Mouse (Mus musculus): ENCODE measurements around the gene Tcaf1.

Tcaf1 gene

GRCm38 (mm10) chr6:42709291-42710211 lies at the start of gene Tcaf1:
Gene Tcaf1, minus strand, starts transcription at chr6:42710088.
- peak; percentile 65 for DNase-seq (ENCODE audit: low spot score)

GRCm38 (mm10) chr6:42756104-42756503 lies 46.2 kb upstream of the Tcaf1 start, which contains the start of gene Olfr38:
Gene Olfr38, plus strand, starts transcription at chr6:42756404.
- no peak for DNase-seq (ENCODE audit: low spot score)

- DNase-seq (ENCODE audit: low spot score) = no peak
These were observed 38.0 kb upstream of the Tcaf1 start for GRCm38 (mm10) chr6:42747846-42748245.

- no peak for DNase-seq (ENCODE audit: low spot score)
These were observed 32.4 kb upstream of the Tcaf1 start for GRCm38 (mm10) chr6:42742303-42742702.

GRCm38 (mm10) chr6:42739071-42739470 lies 29.2 kb upstream of the Tcaf1 start, which contains the start of gene Olfr453:
Gene Olfr453, plus strand, starts transcription at chr6:42739371.
- DNase-seq (ENCODE audit: low spot score) = no peak

- DNase-seq (ENCODE audit: low spot score) = no peak
These were observed 8.1 kb upstream of the Tcaf1 start for GRCm38 (mm10) chr6:42717973-42718372.

GRCm38 (mm10) chr6:42714668-42715067 lies 4.8 kb upstream of the Tcaf1 start:
- no peak for DNase-seq (ENCODE audit: low spot score)

GRCm38 (mm10) chr6:42692517-42693190 lies 17.2 kb downstream of the Tcaf1 start:
- DNase-seq (ENCODE audit: low spot score) = peak; percentile 62

GRCm38 (mm10) chr6:42692154-42692516 lies 17.8 kb downstream of the Tcaf1 start:
- DNase-seq (ENCODE audit: low spot score) = peak; percentile 64

GRCm38 (mm10) chr6:42689761-42690160 lies 20.1 kb downstream of the Tcaf1 start:
- DNase-seq (ENCODE audit: low spot score) = no peak

GRCm38 (mm10) chr6:42687907-42688306 lies 22.0 kb downstream of the Tcaf1 start:
- no peak for DNase-seq (ENCODE audit: low spot score)

- no peak for DNase-seq (ENCODE audit: low spot score)
These were observed 29.8 kb downstream of the Tcaf1 start for GRCm38 (mm10) chr6:42680077-42680476.

GRCm38 (mm10) chr6:42676011-42676410 lies 33.9 kb downstream of the Tcaf1 start:
- DNase-seq (ENCODE audit: low spot score) = no peak

GRCm38 (mm10) chr6:42671767-42672166 lies 38.1 kb downstream of the Tcaf1 start:
- no peak for DNase-seq (ENCODE audit: low spot score)

GRCm38 (mm10) chr6:42667722-42668121 lies 42.2 kb downstream of the Tcaf1 start:
- no peak for DNase-seq (ENCODE audit: low spot score)

- no peak for DNase-seq (ENCODE audit: low spot score)
These were observed 48.1 kb downstream of the Tcaf1 start for GRCm38 (mm10) chr6:42661739-42662138.

GRCm38 (mm10) chr6:42644912-42645549 lies 64.9 kb downstream of the Tcaf1 start, which contains the start of gene Tcaf2:
Gene Tcaf2, minus strand, starts transcription at chr6:42645254.
- DNase-seq (ENCODE audit: low spot score) = peak; percentile 78

GRCm38 (mm10) chr6:42634393-42634792 lies 75.5 kb downstream of the Tcaf1 start:
- DNase-seq (ENCODE audit: low spot score) = no peak

- no peak for DNase-seq (ENCODE audit: low spot score)
These were observed 78.5 kb downstream of the Tcaf1 start for GRCm38 (mm10) chr6:42631395-42631794.
